Mouse (Mus musculus): ENCODE data around the gene Zfp575. TPM values are rescaled to one million over a fixed set of nuclear protein-coding genes. Genes with fewer than 3 reads are reported as not detected.

The Zfp575 gene
- polyA plus RNA-seq, 1 experiment from 2014 or later: 3.5 TPM

DNA sequence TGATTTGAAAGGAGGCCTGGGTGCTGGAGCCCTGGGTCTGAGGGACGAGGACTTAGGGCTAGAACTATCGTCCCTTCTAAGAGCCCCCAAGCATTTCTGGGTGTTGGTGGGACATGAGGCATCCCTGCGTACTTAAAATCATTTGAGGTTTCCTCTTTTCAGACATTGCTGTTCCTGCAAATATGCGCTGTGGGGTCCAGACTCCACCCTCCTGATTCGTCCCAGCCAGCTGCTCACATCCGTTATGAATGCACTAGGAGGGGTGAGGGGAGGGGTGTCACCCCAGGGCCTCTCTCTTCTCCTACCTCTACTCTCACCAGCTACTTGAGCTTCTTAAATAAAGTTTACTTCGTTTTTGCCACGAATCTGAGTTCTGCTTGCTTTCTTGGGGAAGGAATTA, 21.1 kb upstream of the Zfp575 start:
- H3K4me2 ChIP-seq (ENCODE audit: low read depth, low read length): no peak overlapping the region
- H3K4me3 ChIP-seq (replicated peaks; ENCODE audit: low read length): no peak overlapping the region
- H3K4me1 ChIP-seq (ENCODE audit: control insufficient read depth, insufficient read depth, low read length): peaks cover 13% of the 10 kb centered on the region; the same call in 1 of the 2 replicates
- H3K9ac ChIP-seq (ENCODE audit: low read length): no peak overlapping the region
- WGBS: 68% methylated on average over 8 of the region's 8 CpGs
- H3K36me3 ChIP-seq (ENCODE audit: control insufficient read depth, insufficient read depth, low read length): no peaks in the 10 kb centered on the region
- no peaks in the 10 kb centered on the region for H3K9me3 ChIP-seq (replicated peaks; ENCODE audit: control insufficient read depth, low read length)
- no peak for ATAC-seq (ENCODE audit: insufficient read depth, low FRiP score)
- peaks cover 16% of the 10 kb centered on the region for H3K27me3 ChIP-seq (ENCODE audit: control insufficient read depth, insufficient read depth, low read length)
- no peak overlapping the region for H3K27ac ChIP-seq (ENCODE audit: low read length)

DNA sequence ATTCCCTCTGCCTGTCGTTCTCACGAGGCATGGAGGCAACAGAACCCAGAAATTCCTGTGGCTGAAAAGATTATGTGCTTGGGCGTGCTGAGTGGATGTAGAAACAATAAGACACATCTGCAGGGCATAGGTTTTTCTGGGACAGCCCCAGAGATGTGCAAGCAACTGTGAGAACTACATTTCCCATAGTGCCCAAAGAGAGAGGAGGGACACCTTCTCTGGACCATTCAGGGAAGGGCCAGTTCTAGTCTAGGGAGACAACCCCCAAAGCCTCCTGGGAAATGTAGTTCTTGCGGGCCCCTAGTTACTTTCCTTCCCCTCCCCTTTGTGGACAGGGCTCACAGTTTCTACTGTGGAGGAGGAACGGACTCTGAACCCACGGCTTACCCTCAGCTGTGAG, 20.6 kb upstream of the Zfp575 start:
- H3K27ac ChIP-seq (ENCODE audit: low read length): no peak overlapping the region
- no peak overlapping the region for H3K4me2 ChIP-seq (ENCODE audit: low read depth, low read length)
- peaks cover 13% of the 10 kb centered on the region; the same call in 1 of the 2 replicates for H3K4me1 ChIP-seq (ENCODE audit: control insufficient read depth, insufficient read depth, low read length)
- H3K36me3 ChIP-seq (ENCODE audit: control insufficient read depth, insufficient read depth, low read length): no peaks in the 10 kb centered on the region
- no peak overlapping the region for H3K9ac ChIP-seq (ENCODE audit: low read length)
- ATAC-seq (ENCODE audit: insufficient read depth, low FRiP score): peak; percentile 56
- WGBS: 47% methylated on average over 6 of the region's 6 CpGs
- no peaks in the 10 kb centered on the region for H3K9me3 ChIP-seq (replicated peaks; ENCODE audit: control insufficient read depth, low read length)
- peaks cover 12% of the 10 kb centered on the region; the same call in 1 of the 2 replicates for H3K27me3 ChIP-seq (ENCODE audit: control insufficient read depth, insufficient read depth, low read length)
- no peak overlapping the region for H3K4me3 ChIP-seq (replicated peaks; ENCODE audit: low read length)

DNA sequence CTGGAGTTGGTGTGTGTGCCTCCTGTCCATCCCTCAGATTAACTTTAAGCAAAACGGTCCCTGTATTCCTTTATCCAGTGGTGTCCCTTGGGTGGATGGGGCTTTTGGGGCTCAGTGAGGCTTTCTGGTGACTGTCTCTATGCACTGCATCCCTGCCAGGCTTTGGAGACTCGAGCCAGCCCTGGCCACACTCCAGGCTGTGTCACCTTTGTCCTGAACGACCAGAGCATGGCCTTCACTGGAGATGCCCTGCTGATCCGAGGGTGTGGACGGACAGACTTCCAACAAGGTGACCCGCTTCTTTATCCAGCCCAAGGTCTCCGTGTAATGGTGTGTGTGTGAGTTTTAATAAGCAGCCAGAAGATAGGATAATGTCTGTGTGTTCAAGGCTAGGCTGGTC, 18.6 kb upstream of the Zfp575 start:
- 80% methylated on average over 7 of the region's 7 CpGs for WGBS
- 0 out of 2 replicates have a peak, but pooled peaks cover 6% of the 10 kb centered on the region for H3K27me3 ChIP-seq (ENCODE audit: control insufficient read depth, insufficient read depth, low read length)
- H3K9ac ChIP-seq (ENCODE audit: low read length): 0 out of 2 replicates have a peak overlapping the region, but pooled peaks have one; percentile 0
- no peak overlapping the region for H3K27ac ChIP-seq (ENCODE audit: low read length)
- H3K4me2 ChIP-seq (ENCODE audit: low read depth, low read length): no peak overlapping the region
- ATAC-seq (ENCODE audit: insufficient read depth, low FRiP score): no peak
- no peak overlapping the region for H3K4me3 ChIP-seq (replicated peaks; ENCODE audit: low read length)
- peaks cover 8% of the 10 kb centered on the region; the same call in 1 of the 2 replicates for H3K4me1 ChIP-seq (ENCODE audit: control insufficient read depth, insufficient read depth, low read length)
- H3K9me3 ChIP-seq (replicated peaks; ENCODE audit: control insufficient read depth, low read length): no peaks in the 10 kb centered on the region
- no peaks in the 10 kb centered on the region for H3K36me3 ChIP-seq (ENCODE audit: control insufficient read depth, insufficient read depth, low read length)

DNA sequence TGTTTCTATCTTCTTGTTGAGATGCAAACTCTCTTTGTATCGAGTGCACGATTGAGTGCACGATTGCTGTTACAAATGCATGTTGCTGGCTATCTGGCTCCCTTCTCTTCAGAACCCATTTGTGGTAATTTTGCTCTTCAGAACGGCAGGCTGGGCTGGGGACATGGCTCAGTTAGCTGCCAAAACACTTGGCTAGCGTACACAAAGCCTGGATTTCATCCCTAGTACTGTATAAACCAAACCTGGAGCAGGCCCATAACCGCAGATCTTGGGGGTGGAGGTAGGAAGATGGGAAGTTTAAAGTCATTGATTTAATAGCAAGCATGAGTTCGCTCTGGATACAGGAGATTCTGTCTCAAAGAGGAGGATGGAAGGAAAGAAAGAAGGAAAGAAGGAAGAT, 18.1 kb upstream of the Zfp575 start:
- H3K36me3 ChIP-seq (ENCODE audit: control insufficient read depth, insufficient read depth, low read length): no peaks in the 10 kb centered on the region
- H3K4me1 ChIP-seq (ENCODE audit: control insufficient read depth, insufficient read depth, low read length): peaks cover 6% of the 10 kb centered on the region; the same call in 1 of the 2 replicates
- no peak overlapping the region for H3K4me2 ChIP-seq (ENCODE audit: low read depth, low read length)
- ATAC-seq (ENCODE audit: insufficient read depth, low FRiP score): no peak
- WGBS: 74% methylated on average over 7 of the region's 7 CpGs
- H3K27ac ChIP-seq (ENCODE audit: low read length): no peak overlapping the region
- H3K9ac ChIP-seq (ENCODE audit: low read length): no peak overlapping the region
- H3K9me3 ChIP-seq (replicated peaks; ENCODE audit: control insufficient read depth, low read length): no peaks in the 10 kb centered on the region
- H3K4me3 ChIP-seq (replicated peaks; ENCODE audit: low read length): no peak overlapping the region
- 0 out of 2 replicates have a peak, but pooled peaks cover 6% of the 10 kb centered on the region for H3K27me3 ChIP-seq (ENCODE audit: control insufficient read depth, insufficient read depth, low read length)

DNA sequence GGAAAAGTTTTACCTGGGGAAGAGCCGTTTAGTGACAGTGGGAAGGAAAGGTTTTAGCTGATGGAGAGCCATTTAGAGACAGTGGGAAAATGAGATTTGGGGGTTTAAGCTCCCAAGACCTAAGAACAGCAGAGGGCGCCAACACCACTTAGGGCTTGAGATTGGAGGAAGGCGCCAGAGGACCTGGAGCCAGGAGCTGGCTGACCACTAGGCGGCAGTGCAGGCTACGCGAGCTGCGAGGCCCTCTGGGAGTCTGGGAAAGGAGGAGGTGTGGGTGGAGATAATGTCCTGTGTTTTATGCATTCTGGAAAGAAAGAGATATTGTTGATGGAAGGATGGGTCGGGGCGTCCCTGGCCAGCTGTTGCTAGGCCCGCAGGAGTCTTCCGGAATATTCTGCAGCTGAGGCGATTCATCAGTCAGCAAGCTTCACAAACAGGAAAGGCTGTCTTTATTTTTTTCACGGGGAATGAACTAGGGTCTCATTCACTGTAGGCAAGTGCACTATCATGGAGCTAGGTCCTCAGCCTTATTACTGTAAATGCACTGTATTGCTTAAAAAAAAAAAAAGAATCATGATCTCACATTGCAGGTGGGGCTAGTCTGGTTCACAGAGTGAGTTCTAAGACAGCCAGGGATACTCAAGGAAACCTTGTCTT, 13.6 kb upstream of the Zfp575 start:
- Histone ChIP-seq H3K36me3 (ENCODE audit: control insufficient read depth, insufficient read depth, low read length) (no peaks in the 10 kb centered on the region), H3K9me3 (replicated peaks; ENCODE audit: control insufficient read depth, low read length) (no peaks in the 10 kb centered on the region), H3K27ac (ENCODE audit: low read length) (no peak overlapping the region), H3K27me3 (ENCODE audit: control insufficient read depth, insufficient read depth, low read length) (no peaks in the 10 kb centered on the region), H3K9ac (ENCODE audit: low read length) (no peak overlapping the region; the same call in 1 of the 2 replicates), H3K4me2 (ENCODE audit: low read depth, low read length) (peak overlapping the region; percentile 51), H3K4me1 (ENCODE audit: control insufficient read depth, insufficient read depth, low read length) (no peaks in the 10 kb centered on the region), H3K4me3 (replicated peaks; ENCODE audit: low read length) (peak overlapping the region; percentile 26; the same call in 1 of the 2 replicates)
- ATAC-seq (ENCODE audit: insufficient read depth, low FRiP score): peak; percentile 88
- 4% methylated on average over 13 of the region's 13 CpGs for WGBS

DNA sequence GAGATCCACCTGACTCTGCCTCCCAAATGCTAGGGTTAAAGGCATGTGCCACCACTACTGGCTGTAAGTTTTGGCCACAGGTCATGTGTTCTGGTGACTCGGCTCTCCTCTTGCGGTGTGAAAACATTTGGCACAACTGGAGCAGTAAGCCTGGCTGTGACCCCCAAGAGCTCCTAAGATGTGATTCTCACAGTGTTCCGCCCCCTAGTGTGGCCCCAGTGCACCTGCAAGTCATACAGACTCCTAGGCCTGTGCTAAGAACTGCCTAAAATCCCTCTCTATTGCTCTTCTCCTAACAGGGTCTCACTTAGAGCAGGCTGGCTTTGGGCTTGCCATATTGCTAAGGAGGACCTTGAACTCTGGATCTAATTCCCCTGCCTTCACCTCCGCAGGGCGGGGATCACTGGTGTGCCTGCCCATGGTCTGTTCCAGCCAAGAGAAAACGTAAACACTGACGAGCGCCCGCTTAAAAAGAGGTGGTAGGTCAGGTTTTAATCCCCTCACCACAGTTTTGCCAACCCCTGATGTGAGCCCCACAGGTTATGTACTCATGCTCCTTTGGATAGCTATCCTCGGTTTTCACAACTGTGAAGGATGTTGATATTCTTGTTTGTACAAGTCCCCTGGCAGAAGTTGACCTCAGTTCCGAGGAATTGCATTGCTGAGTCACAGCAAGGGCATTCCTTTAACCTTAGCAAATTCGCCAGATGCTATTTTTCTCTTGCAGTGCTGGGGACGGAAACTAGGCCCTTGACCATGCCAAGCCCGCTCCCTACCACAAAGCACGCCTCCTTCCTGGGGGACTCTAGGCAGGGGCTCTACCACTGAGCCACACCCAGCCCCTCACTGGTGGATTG, 12.0 kb upstream of the Zfp575 start:
- H3K27ac ChIP-seq (ENCODE audit: low read length): 0 out of 2 replicates have a peak overlapping the region, but pooled peaks have one; percentile 8
- 59% methylated on average over 15 of the region's 15 CpGs for WGBS
- ATAC-seq (ENCODE audit: insufficient read depth, low FRiP score): peak; percentile 30
- H3K9me3 ChIP-seq (replicated peaks; ENCODE audit: control insufficient read depth, low read length): no peaks in the 10 kb centered on the region
- H3K4me2 ChIP-seq (ENCODE audit: low read depth, low read length): no peak overlapping the region
- H3K4me3 ChIP-seq (replicated peaks; ENCODE audit: low read length): no peak overlapping the region
- peaks cover 7% of the 10 kb centered on the region for H3K4me1 ChIP-seq (ENCODE audit: control insufficient read depth, insufficient read depth, low read length)
- H3K27me3 ChIP-seq (ENCODE audit: control insufficient read depth, insufficient read depth, low read length): no peaks in the 10 kb centered on the region
- H3K9ac ChIP-seq (ENCODE audit: low read length): no peak overlapping the region
- no peaks in the 10 kb centered on the region for H3K36me3 ChIP-seq (ENCODE audit: control insufficient read depth, insufficient read depth, low read length)

DNA sequence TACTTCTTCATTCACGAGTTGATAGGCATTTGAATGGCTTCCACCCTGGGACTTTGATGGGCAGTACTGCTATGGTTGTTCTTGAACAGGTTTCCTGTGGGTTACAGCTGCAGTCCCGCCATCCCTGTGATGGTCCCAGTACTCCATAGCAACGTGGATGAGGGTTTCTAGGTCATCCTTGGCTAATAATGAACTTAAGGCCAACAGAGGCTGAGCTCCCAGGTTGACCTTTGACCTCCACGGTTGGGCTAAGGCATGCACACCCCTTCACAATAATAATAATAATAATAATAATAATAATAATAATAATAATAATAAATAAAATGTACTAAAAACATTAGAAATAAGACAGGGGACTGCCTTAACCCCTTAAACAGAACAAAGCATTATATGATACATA, 10.7 kb upstream of the Zfp575 start:
- H3K36me3 ChIP-seq (ENCODE audit: control insufficient read depth, insufficient read depth, low read length): no peaks in the 10 kb centered on the region
- no peaks in the 10 kb centered on the region for H3K9me3 ChIP-seq (replicated peaks; ENCODE audit: control insufficient read depth, low read length)
- H3K27me3 ChIP-seq (ENCODE audit: control insufficient read depth, insufficient read depth, low read length): no peaks in the 10 kb centered on the region
- H3K4me1 ChIP-seq (ENCODE audit: control insufficient read depth, insufficient read depth, low read length): peaks cover 7% of the 10 kb centered on the region
- no peak overlapping the region for H3K4me3 ChIP-seq (replicated peaks; ENCODE audit: low read length)
- WGBS: 68% methylated on average over 4 of the region's 4 CpGs
- H3K9ac ChIP-seq (ENCODE audit: low read length): no peak overlapping the region
- no peak overlapping the region for H3K27ac ChIP-seq (ENCODE audit: low read length)
- no peak overlapping the region for H3K4me2 ChIP-seq (ENCODE audit: low read depth, low read length)
- no peak for ATAC-seq (ENCODE audit: insufficient read depth, low FRiP score)

DNA sequence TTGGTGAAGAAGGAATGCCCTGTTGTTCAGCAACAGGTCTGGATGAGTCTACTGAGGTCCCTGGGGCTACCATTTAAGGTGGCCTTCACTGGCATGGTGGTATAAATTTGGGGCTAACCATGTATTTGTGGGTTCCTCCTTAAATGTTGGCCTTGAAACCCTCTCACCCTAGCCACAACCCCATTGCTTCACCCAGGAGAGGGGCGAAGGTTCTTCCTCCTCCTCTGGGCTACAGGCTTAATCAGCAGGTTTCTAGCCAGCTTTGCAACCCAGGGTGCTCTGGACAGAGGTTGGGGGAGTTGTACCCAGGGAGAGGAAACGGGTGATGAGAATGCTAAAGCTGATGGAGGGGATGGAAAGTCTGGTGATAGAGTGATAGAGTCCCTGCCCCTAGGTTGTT, 8.0 kb upstream of the Zfp575 start:
- Histone ChIP-seq H3K4me3 (replicated peaks; ENCODE audit: low read length) (no peak overlapping the region), H3K9ac (ENCODE audit: low read length) (no peak overlapping the region), H3K4me2 (ENCODE audit: low read depth, low read length) (no peak overlapping the region), H3K9me3 (replicated peaks; ENCODE audit: control insufficient read depth, low read length) (no peaks in the 10 kb centered on the region), H3K4me1 (ENCODE audit: control insufficient read depth, insufficient read depth, low read length) (peaks cover 7% of the 10 kb centered on the region), H3K27me3 (ENCODE audit: control insufficient read depth, insufficient read depth, low read length) (no peaks in the 10 kb centered on the region), H3K36me3 (ENCODE audit: control insufficient read depth, insufficient read depth, low read length) (no peaks in the 10 kb centered on the region), H3K27ac (ENCODE audit: low read length) (no peak overlapping the region)
- WGBS: 75% methylated on average over 2 of the region's 2 CpGs
- no peak for ATAC-seq (ENCODE audit: insufficient read depth, low FRiP score)

DNA sequence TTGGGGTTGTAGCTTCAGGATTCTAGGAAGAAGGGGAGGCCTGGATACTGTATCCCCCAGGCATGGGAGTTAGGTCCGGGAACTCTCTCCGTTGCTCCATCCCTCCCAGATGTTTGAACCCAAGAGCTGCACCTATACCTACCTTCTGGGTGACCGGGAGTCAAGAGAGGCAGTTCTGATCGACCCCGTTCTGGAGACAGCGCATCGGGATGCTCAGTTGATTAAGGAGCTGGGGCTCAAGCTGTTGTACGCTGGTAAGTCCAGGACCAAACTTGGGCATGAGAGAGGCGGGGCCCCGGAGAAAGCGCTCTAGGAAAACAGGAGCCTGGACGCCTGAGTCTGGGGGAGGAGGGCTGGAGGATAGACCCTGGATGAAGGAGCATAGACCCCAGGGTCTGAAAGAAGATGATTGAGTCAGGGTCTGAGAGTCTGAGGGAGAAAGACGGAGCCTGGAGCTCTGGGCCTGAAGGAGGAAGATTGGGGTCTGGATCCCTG, 6.9 kb upstream of the Zfp575 start:
- 4% methylated on average over 13 of the region's 13 CpGs for WGBS
- Histone ChIP-seq H3K9me3 (replicated peaks; ENCODE audit: control insufficient read depth, low read length) (no peaks in the 10 kb centered on the region), H3K4me1 (ENCODE audit: control insufficient read depth, insufficient read depth, low read length) (peaks cover 7% of the 10 kb centered on the region), H3K4me2 (ENCODE audit: low read depth, low read length) (peak overlapping the region; percentile 65), H3K9ac (ENCODE audit: low read length) (peak overlapping the region; percentile 83), H3K27ac (ENCODE audit: low read length) (no peak overlapping the region), H3K36me3 (ENCODE audit: control insufficient read depth, insufficient read depth, low read length) (no peaks in the 10 kb centered on the region), H3K27me3 (ENCODE audit: control insufficient read depth, insufficient read depth, low read length) (no peaks in the 10 kb centered on the region), H3K4me3 (replicated peaks; ENCODE audit: low read length) (peak overlapping the region; percentile 71)
- ATAC-seq (ENCODE audit: insufficient read depth, low FRiP score): peak; percentile 12; the same call in 1 of the 2 replicates
